Mouse (Mus musculus) heart, postnatal 4 days (tissue): ENCODE measurements around the gene Hdac7. TPM values are rescaled to one million over a fixed set of nuclear protein-coding genes. Genes with fewer than 3 reads are reported as not detected.
"Not testable (repeated sequence)": the region's sequence is repeated elsewhere in the genome, so short reads cannot be mapped to it uniquely, and the experiment has no call there.

Source experiments
- DNase-seq: peaks from one replicate; pipeline ENCODE4 v3.0.0; 2021
- total RNA-seq, 2 experiments: library from RNA; stranded (reverse); gene quantifications; 2 replicates each; pipeline ENCODE4 v1.2.3; 2021

The Hdac7 gene
- 10 to 100 TPM; 51.6 to 52.0 TPM for total RNA-seq

DNA sequence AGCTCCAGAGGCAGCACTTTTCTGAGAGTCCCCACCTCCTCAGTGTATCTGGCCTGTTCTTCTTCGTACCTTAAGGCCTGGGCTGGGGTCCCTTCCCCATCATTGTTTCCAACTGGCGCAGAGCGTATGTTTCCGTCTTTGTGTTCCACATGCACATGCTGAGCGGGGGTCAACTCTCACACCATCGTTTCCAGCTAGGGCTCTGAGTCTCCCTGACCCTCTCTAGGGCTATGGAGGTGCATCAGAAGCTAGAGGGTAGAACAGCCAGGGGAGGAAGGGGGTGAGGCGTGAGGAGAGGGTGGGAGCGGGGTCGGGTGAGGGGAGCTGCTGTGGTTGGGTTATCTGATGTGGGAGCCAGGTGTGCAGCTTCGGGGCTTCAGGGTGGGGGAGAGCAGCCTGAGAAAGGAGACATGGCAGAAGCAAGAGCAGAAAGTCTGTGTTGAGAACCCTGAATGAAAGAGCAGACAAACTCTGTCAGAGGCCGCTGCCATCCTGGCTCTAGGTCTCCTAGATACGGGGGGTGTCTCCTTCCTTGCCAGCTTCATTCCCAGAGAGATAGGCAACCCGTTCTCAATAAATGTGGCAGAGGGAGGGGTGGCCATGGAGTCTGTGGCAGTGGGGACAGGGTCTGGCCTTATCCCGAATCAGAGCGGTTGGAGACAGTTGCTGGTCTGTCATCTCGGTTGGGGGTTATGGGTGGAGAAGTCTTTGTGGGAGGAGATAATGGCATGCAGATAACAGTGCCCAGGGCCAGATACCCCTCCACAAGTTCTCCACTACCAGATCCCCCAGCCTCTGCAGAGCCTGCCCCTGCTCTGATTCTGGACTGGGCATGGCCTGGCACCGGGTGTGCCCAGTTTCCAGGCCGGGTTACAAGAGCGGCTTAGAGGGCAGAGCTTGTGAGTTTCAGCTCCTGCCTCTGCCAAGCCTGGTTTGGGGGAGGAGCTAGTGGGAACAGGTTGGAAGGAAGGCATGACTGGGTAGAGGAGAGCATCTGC, at the start of gene Hdac7:
TSS of gene Hdac7 (minus strand) at position 466 of the 998 bp plus-strand sequence.
- DNase-seq = no peak

DNA sequence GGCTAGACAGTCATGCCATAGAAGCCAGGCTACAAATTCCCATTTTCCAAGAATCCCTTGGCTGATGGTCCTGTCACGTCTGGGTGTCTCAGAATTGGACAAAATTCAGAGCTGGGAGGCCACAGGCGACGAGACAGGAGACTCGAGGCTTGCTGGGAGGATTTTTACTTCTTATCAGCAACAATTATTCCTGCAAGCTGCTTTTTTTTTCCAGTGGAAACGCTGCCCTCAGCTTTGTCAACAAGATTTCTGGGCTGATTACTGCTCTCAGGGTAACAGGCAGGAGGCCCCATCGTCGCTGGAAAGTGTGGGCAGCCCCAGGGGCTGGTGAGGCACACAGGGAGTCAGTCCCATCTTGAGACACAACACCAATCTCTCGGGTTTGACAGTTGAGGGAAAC, 48.2 kb upstream of the Hdac7 start:
- no peak for DNase-seq

DNA sequence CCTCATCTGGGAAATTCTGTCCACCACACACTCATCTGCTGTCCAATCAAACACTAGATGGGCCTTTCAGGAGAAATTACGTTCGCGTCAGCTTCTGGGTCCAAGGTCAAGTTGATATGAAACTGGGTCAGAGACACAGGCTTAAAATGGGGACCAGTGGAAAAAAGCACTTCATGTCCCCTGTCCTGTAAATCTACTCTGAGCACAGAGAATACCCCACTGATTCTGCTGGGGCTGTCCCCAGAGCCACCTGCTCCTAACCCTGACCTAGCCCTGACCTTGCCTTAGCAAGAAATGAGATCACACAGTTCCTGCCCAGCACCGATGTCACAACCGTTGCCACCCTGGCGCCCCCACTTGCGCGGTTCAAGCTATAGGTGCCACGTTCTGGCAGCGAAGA, 46.1 kb upstream of the Hdac7 start:
- DNase-seq = no peak

DNA sequence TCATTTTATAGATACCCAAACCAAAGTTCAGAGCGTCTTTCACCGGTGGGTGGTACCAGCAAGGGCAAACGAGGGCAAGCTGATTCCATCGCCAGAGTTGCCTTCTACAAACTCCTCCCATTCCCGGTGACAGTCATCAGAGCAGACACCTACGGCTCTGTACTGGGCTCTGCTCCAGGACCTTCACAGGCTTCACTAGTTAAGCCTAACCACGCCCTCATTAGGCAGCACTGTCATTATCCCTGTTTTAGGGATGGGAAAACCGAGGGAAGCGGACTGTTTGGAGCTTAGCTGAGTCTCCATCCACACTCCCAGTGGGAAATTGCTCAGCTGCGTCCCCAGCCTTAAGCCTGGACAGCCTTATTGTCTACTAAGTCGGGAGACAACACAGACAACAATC, 45.7 kb upstream of the Hdac7 start:
- DNase-seq = peak; percentile 62

DNA sequence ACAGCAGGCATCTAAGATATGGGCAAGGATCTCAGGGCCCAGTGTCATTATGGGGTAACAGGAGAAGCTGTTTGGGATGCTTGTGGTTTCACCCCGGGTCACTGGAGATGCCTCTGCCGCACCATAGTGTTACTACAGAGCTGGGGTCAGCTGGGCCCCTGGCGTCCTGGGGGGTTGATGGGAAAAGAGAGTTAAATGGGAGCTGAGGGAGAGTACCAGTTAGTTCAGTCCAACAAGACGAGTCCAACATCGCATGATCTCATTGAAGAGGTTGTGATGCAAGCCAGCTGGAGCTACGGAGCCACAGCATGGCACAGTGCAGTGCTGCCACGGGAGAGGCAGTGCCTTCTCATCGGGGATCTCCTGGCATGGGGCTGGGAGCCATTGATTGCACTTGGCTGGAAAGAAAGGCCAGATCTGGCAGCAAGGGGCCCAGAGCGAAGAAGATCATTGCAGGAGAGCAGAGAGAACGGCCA, 43.3 kb upstream of the Hdac7 start:
- DNase-seq = no peak

DNA sequence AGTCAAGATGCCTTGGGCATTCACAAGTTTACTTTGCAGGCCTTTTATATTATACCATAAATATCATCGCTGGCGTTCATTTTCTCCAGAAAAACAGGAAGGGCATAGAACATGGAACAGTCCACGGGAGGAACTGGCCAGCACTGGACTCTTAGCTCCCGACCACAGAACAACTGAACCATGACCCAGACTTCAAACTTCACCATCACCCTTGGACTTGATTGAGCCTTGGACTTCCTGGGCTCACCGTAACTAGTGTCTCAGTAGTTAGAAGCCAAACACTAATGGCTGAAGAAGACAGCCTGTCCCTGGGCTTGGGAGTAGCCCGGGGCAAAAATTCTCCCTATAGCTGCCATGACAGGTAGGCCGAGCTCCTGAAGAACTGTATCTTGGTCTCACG, 37.1 kb upstream of the Hdac7 start:
- DNase-seq = no peak

DNA sequence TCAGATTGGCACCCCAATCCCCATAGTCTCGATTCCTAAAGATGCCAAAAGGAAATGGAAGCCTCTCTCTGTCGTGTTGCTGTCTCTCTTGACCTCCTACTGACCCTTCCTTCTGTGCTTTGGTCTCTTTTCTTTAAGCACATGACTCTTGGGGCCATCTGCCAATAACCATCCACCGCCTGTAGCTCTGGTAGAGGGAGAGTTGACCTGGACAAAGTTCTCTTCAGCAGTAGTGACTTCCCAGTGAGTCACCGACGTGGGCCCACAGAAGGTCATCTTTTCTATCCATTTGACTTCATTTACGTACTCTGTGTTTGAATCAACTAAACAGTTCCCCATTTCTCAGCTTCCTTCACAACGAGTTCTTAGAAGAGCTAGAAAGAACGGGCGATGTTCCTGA, 36.1 kb upstream of the Hdac7 start:
- DNase-seq = no peak

DNA sequence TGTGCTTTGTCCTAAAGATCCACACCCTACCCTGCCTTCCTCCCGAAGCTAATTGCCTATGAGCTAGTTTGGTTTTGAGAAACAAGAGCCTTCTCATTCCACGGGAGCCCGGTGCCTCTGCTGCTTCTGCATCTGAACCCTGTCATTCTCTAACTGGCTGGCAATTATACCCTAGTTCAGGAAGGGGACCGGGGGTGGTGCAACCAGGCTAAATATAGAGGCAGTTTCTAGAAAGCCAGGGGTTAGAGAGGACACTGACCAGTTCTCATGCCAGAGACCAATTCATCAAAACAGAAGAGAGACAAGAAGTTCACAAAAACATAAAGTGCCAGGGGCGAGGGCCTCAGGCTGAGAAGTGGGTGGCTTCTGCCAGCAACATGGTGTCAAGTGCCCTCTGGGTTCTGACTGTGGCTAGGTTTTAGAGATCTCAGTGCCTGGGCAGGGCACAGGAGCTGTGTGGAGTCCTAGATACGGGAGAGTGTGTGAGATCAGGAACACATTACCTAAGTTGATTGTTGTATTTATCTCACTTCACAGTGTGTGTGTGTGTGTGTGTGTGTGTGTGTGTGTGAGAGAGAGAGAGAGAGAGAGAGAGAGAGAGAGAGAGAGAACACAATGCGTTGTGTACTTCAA, 34.5 kb upstream of the Hdac7 start:
- peak; percentile 25 for DNase-seq

DNA sequence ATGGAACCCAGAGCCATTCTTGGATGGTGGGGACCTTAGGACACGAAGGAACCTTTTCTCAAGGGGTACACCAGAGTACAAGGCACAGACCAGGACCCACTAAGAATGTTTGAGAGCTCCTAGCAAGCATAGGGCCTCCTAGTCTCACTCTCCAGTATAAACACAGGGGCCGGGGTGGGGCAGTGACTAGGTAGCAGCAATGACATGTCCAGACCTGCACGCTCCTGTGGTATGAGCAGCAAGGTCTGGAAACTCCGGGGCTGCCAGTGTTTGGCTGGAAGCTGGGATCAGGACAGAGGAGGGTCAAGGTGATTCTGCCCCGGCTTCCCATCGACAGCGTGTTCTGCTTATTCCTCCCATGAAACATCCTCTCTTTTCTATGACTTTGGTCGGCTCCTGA, 31.5 kb upstream of the Hdac7 start:
- DNase-seq = no peak

DNA sequence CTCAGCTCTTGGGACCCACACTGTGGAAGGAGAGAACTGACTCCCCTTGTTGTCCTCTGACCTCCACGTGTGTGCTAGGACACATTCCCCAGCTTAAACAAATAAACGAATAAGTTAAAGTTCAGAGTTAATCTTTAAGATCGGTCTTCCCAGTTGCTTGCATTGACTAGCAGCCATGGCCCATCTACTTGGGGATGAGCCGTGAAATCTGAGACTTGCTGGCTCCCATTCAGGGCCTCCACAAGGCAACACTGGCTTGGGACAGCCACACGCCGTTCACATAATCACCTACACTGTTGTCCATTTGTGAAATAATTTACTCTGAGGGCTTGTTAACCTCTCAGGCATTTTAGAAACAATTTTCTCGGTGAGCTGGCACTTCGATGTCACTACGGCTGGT, 29.4 kb upstream of the Hdac7 start:
- no peak for DNase-seq

DNA sequence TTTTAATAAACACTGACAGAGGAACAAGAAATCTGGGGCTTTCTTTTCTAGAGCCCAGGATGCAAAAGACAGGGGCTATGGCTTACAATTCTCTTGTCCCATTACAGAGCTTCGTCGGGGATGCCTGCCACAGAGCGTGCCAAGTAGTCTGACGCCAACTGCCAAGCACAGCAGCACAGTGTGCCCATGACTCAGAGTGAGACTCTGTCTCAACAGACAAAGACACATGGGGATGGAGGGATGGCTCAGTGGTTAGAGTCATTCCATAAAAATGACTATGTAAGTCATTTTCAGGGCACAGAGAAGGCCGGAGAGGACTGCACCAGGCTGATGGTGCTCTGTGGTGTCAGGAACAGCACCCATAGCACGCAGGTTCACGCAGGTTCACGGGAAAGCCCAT, 27.9 kb upstream of the Hdac7 start:
- no peak for DNase-seq

DNA sequence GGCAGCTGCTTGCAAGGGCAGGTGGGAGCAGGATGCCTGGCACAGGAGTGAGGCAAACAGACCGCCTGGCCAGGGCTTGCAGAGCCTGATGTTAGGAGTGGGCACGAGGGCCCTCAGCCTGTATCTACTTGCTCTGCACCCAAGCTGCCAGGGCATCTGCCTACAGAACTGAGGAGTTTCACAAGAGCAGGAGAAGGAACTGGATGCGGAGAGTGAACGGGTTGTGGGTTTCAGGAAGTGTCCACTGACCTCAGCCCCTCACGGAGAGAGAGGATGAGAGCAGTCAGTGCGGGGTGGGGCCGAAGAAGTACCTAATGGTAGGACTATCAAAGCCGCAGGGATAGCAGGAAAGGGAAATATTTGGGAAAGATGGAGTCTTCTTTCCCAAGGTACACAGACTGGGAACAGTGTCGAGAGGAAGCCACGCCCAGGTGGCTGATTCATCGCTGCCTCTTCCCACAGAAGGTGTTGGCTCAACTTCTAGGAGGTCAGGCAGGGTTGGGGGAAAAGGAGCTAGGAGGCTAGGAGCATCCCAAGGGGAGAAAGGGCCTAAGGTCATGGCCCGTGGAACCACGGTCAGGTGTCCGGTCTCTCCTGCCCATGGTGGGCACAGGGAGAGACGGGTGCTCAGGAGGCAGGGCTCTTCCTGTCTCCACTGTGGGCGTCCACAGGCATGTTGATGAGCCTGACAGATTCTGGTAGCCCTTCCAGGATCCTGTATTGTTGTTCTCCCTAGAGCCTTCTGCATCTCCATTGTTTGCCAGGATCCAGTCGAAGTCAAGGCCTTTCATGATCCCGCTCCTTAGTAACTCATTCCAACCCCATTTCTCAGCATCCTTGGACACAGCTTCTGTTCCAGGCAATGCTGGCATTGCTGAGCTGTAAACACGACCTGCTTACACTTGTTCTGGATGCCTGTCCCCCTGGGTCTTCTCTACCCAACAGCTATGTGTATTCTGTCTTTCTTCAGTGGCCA, 27.0 kb upstream of the Hdac7 start:
- DNase-seq = no peak

DNA sequence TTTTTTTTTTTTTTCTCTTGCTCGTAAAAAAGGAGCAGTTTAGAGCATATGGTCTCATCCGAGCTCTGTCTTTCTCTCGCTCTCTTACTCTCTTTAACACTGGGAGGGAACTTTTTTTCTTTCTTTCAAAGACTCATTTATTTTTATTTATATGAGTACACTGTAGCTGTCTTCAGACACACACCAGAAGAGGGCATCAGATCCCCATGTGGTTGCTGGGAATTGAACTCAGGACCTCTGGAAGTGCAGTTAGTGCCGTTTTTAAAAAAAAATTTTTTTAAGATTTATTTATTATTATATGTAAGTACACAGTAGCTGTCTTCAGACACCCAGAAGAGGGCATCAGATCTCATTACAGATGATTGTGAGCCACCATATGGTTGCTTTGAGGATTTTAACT, 25.8 kb upstream of the Hdac7 start:
- not testable (repeated sequence) for DNase-seq

DNA sequence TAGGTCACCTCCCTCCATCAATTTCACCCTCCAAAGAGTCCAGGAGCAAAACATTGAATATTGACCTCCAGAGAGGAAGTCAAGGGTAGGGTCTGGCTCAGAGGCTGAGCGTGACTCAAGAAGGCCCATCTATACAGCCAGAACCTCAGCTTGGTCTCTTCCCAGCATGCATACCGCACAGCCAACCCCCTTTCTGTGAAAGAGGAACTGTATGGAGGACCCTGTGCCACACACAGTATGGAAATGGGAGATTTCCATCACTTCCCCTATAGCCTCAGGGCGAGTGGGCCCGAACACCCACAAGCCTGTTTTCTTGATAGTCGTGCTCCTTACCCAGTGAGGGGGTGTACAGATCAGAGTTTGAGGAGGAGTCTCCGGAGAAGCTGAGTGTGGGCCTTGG, 24.7 kb upstream of the Hdac7 start:
- no peak for DNase-seq

DNA sequence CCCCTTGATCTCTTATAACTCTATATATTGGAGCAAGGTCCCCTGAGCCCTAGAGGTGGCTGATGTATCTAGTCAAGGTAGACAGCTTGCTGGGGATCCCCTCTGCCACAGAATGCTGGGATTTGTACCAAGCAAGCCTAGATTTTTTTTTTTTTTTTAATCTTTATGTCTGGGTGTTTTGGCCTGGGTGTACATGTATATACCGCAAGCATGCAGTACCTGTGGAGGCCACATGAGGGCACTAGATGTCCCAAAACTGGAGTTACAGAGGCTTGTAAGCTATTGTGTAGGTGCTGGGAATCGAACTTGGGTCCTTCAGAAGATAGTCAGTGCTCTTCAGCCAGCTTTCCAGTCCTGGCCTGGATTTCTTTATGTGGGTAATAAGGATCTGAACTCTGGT, 21.7 kb upstream of the Hdac7 start:
- DNase-seq = no peak

DNA sequence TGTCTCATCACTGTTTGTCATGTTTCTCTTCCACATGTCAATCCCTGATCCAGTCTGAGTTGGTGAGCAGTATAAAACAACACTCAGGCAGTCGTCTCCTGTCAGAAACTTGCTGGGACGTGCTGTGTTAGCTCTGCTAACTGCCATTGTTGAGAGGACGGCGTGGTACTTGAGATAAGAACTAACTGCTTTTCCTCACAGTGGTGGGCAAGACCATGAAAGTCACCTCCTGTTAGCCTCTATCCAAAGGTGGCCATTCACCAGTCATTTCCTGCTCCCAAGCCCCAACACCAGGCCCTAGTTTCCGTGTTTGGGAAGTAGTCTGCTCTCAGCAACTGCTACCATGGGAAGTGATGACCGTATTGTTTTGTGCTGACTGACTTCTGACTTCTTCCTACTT, 20.9 kb upstream of the Hdac7 start:
- DNase-seq = no peak

DNA sequence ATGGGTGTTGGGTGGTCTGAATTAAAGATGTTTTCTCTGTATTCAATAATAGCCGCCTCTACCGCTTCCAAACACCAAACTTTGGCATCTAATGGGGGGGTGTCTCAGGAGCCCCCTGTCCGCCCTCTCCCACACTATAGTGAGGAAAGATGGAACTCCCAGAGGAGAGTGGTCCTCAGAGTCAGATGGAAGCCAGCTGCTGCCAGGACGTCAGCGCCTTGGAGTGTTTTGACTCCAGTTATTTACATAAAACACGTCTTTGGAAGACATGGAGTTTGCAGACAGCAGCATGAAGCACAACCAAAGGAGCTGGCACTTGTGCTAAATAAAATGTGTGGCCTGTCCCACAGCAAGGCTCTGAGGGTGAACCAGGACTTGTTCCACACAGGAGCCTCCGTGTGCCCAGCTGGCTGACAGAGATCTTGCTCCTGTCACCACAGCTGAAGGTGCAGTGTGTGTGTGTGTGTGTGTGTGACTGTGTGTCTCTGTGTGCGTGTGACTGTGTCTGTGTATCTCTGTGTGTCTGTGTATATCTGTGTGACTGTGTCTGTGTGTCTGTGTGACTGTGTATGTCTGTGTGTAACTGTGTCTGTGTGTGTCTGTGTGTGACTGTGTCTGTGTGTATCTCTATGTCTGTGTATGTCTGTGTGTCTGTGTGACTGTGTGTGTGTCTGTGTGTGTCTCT, 20.2 kb upstream of the Hdac7 start:
- no peak for DNase-seq

DNA sequence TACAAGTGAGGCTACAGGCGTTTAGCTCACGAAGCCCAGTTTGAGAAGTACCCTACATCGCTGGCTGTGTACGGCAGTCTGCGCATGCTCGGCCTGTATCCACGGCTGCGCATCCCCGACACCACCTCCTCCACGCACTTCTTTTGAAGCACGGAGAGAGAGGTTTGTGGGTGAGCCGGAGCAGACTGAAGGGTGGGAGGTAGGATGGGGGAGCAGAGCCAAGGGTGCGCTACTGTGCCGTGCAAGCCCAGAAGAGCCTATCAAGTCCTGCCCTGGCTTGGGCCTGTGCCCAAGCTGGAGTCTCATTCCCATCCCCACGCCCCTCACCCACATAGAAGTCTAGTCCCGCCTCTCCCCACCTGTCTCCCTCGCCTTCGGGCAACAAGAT, 19.2 kb upstream of the Hdac7 start:
- no peak for DNase-seq

DNA sequence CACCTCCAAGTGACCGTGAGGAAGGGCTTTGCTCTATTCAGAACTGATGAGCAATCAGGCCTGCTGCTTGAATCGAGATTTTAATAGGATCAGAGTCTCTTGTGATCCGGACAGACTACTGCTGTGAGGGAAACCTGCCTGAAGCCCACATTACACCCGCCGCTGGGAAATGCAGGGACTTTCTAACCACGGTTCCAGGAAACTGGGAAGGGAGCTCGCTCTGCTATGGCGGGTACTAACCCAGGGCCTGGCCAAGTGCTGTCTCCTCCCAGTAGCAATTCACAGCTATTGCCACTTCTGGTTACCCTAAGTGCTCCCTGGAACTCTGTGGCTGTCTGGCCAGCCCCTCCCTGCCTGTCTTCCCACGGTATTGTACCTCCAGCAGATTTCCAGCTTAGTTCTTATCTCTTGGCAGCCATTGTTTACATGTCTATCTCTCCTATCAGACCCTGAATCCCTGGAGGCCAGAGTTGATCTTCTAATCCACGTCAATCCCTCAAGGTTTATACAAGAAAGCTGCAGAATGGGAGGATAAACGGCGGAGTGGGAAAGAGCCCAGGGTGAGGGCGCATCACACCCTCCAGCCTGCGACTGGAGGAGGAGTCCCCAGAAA, 18.7 kb upstream of the Hdac7 start:
- DNase-seq = no peak

DNA sequence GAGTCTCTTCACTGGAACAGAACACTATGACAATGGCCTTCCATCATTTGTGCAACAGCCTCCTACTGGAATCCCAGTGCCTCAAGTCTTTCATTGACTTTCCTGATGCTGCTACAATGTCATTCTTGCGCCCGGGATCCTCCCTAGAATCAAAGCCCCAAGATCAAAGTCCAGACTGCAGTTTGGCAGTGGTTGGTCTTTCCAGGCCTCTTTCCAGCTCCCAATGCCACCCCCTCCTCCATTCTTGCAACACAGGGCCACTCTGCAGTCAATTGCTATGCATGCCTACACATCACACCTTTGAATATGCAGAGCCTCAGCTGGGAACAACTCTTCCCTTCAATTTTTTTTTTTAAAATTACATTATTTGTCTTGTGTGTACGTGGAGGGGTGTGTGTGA, 16.1 kb upstream of the Hdac7 start:
- DNase-seq = no peak

DNA sequence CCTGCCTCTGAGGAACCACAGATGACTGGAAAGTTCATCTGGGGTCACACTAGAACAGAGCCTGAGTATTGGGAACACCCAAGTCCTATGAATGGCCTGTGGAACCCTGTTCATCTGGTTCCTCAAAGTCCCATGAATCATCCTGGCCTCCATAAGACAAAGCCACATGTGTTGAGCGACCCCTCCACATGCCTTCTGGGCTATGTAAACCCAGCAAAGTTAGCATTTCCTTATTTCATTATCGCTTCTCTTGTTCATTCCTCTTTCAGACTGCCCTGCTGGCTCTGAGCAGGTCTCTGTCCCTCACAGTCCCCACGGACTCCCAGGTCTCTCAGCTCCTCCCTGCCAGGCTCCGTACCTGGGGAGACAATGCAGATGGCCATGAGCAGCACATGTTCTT, 14.1 kb upstream of the Hdac7 start:
- DNase-seq = no peak

DNA sequence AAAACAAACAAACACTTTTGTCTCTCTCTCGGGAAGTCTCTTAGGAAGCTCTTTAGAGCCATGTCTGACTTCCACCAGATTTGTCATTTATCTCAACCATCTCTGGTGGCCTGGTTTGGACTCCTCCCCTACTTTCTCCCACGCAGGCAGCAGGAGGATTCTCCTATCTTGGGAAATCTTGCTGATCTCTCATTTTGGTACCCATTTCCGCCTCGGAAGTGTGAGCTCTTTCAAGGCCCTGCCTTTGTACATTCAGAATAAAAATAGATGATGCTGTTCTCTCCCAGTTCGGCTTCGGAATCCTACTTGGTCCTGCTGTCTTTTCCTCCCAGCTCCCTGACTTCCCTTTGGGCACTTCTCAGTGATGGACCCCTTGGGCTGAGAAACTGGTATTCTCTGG, 10.2 kb upstream of the Hdac7 start:
- no peak for DNase-seq
